Mouse (Mus musculus) megakaryocyte, embryonic 14.5 days (primary cell): ENCODE measurements around the gene Pon3.

Experiments
- FLI1 ChIP-seq: IDR thresholded peaks from 2 replicates; pipeline ENCODE4 v1.6.1; 2012; ENCODE audit warnings: low read length, inconsistent platforms, mixed read lengths
- GATA1 ChIP-seq: IDR thresholded peaks from 3 replicates; pipeline ENCODE4 v1.6.1; 2012; ENCODE audit warnings: mixed read lengths, low read length, inconsistent platforms, borderline replicate concordance

DNA sequence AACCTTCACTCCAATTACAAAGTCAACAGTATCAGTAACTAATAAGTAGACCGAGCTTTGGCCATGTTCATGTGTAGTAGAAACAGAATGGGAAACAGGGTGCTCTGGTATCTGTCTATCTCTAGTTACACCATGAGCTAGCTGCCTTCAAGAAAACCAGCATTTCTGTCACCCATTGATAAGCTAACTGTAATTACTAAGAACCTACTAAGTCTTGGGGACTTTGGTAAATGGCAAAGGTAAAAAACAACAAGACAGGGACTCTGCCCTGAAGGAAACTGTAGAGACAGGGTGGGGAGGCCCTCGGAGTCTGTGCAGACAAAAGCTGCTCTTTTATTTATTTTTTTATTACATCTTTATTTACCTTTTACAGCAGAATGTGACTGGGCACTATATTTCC, 31.3 kb upstream of the Pon3 start:
- TF ChIP-seq FLI1 (no peak), GATA1 (no peak)
